Mouse (Mus musculus): ENCODE results near the gene Ankrd34a.

DNA sequence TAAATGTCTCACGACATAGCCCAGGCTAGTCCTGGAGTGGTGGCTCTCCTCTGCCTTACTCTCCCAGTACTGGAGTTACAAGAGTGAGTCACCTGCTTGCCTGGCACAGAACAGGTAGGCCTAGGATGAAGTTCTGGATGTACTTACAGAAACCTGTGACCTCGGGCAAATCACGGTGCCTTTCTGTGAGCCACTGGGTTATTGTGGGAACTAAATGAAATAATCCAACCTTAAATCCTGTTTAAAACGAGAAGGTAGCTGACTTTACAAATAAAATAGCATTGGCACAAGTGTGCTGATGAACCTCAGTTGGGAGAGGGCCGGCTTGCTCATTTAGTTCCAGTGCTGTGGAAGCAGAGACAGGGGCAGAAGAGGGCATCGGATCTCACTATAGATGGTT is 42.2 kb upstream of the Ankrd34a start:
- TF ChIP-seq CTCF (IDR thresholded peaks at IDR 0.05; ENCODE audit: borderline replicate concordance, extremely low read depth, insufficient read depth, insufficient read length) (no peak), POLR2A (IDR thresholded peaks at IDR 0.05; ENCODE audit: borderline replicate concordance, extremely low read depth, insufficient read depth, insufficient read length, poor library complexity, severe bottlenecking) (no peak)

All from brain, embryonic 14.5 days (tissue).